Mouse (Mus musculus): ENCODE data around the gene Hspa1a.
"Not testable (repeated sequence)": the region's sequence is repeated elsewhere in the genome, so short reads cannot be mapped to it uniquely, and the experiment has no call there.

Hspa1a gene

GRCm38 (mm10) chr17:35000717-35001451, 28.9 kb upstream of the Hspa1a start, which contains the start of gene Vars:
Gene Vars, plus strand, starts transcription at chr17:35000987.
- DNase-seq (ENCODE audit: low spot score in 2 of 2), result peak; percentile 70 to 74

GRCm38 (mm10) chr17:34999871-35000716, 28.1 kb upstream of the Hspa1a start:
- DNase-seq (ENCODE audit: low spot score in 2 of 2), result not testable (repeated sequence)

GRCm38 (mm10) chr17:34998526-34999430, 26.8 kb upstream of the Hspa1a start:
- DNase-seq (ENCODE audit: low spot score in 2 of 2), result no peak

- no peak for DNase-seq (ENCODE audit: low spot score in 2 of 2)
Observed at GRCm38 (mm10) chr17:34997142-34997483, 25.2 kb upstream of the Hspa1a start.

- DNase-seq (ENCODE audit: low spot score in 2 of 2), result no peak
Observed at GRCm38 (mm10) chr17:34996411-34997141, 24.6 kb upstream of the Hspa1a start.

GRCm38 (mm10) chr17:34995927-34996326, 24.0 kb upstream of the Hspa1a start:
- DNase-seq (ENCODE audit: low spot score in 2 of 2), result not testable (repeated sequence)

GRCm38 (mm10) chr17:34995192-34995591, 23.2 kb upstream of the Hspa1a start:
- not testable (repeated sequence) for DNase-seq (ENCODE audit: low spot score in 2 of 2)

GRCm38 (mm10) chr17:34994751-34995150, 22.8 kb upstream of the Hspa1a start:
- no peak for DNase-seq (ENCODE audit: low spot score in 2 of 2)

GRCm38 (mm10) chr17:34984218-34984617, 12.3 kb upstream of the Hspa1a start:
- no peak for DNase-seq (ENCODE audit: low spot score in 2 of 2)

- no peak for DNase-seq (ENCODE audit: low spot score in 2 of 2)
Observed at GRCm38 (mm10) chr17:34982328-34982727, 10.4 kb upstream of the Hspa1a start.

- DNase-seq (ENCODE audit: low spot score in 2 of 2), result peak; percentile 85 to 88
Observed at GRCm38 (mm10) chr17:34981690-34982180, 9.8 kb upstream of the Hspa1a start, which contains the start of gene Lsm2. Gene Lsm2, plus strand, starts transcription at chr17:34981862.

GRCm38 (mm10) chr17:34980655-34981054, 8.7 kb upstream of the Hspa1a start:
- no peak for DNase-seq (ENCODE audit: low spot score in 2 of 2)

- no peak for DNase-seq (ENCODE audit: low spot score in 2 of 2)
Observed at GRCm38 (mm10) chr17:34979631-34980030, 7.7 kb upstream of the Hspa1a start.

GRCm38 (mm10) chr17:34978239-34978638, 6.3 kb upstream of the Hspa1a start:
- DNase-seq (ENCODE audit: low spot score in 2 of 2), result no peak

GRCm38 (mm10) chr17:34977000-34977399, 5.0 kb upstream of the Hspa1a start:
- no peak for DNase-seq (ENCODE audit: low spot score in 2 of 2)

GRCm38 (mm10) chr17:34975581-34976492, 3.9 kb upstream of the Hspa1a start:
- no peak for DNase-seq (ENCODE audit: low spot score in 2 of 2)

- not testable (repeated sequence) for DNase-seq (ENCODE audit: low spot score in 2 of 2)
Observed at GRCm38 (mm10) chr17:34971694-34972068, 275 bp downstream of the Hspa1a start.

GRCm38 (mm10) chr17:34970850-34971249, 1.1 kb downstream of the Hspa1a start:
- not testable (repeated sequence) for DNase-seq (ENCODE audit: low spot score in 2 of 2)

- DNase-seq (ENCODE audit: low spot score in 2 of 2), result not testable (repeated sequence)
Observed at GRCm38 (mm10) chr17:34969822-34970221, 2.1 kb downstream of the Hspa1a start, which contains the start of gene Gm20481. Gene Gm20481, plus strand, starts transcription at chr17:34969912.

- no peak for DNase-seq (ENCODE audit: low spot score in 2 of 2)
Observed at GRCm38 (mm10) chr17:34965627-34966026, 6.3 kb downstream of the Hspa1a start.

Data from frontal cortex, postnatal 14 days (tissue).